Mouse (Mus musculus): ENCODE measurements at regions not wholly inside any gene's neighbourhood (a gene's known extent, or its start where the extent isn't known, plus 50 kb on each side); places are given as distances from the start of the nearest gene placed in this dataset.
"Not testable (repeated sequence)": the region's sequence is repeated elsewhere in the genome, so short reads cannot be mapped to it uniquely, and the experiment has no call there.

- TF ChIP-seq POLR2A (IDR thresholded peaks at IDR 0.05; ENCODE audit: extremely low read depth, insufficient read depth, low read length); CTCF (IDR thresholded peaks at IDR 0.05; ENCODE audit: low read depth, low read length): not testable (repeated sequence)
Observed at GRCm38 (mm10) chr14:71043879-71044770, 444.5 kb upstream of the Fam160b2 start.
